Mouse (Mus musculus): Measurements from ENCODE around the gene Dnpep.

GRCm38 (mm10) chr1:75358009-75358408, 40.2 kb upstream of the Dnpep start:
- no peak for TF ChIP-seq CTCF (conservative IDR thresholded peaks at IDR 0.05 in 1 of 2, IDR thresholded peaks at IDR 0.05 in 1 of 2; ENCODE audit: low read depth in 2 of 2, low read length in 2 of 2)
- TF ChIP-seq KAT2A (IDR thresholded peaks at IDR 0.05; ENCODE audit: insufficient replicate concordance, low read length): no peak
- TF ChIP-seq POLR2AphosphoS2 (IDR thresholded peaks at IDR 0.05; ENCODE audit: low read depth, low read length): no peak
- no peak for TF ChIP-seq SIN3A (IDR thresholded peaks at IDR 0.05; ENCODE audit: low read length)
- TF ChIP-seq CHD1 (IDR thresholded peaks at IDR 0.05; ENCODE audit: low read depth, low read length): no peak
- no peak for TF ChIP-seq EP300 (IDR thresholded peaks at IDR 0.05; ENCODE audit: low read length)
- no peak for TF ChIP-seq CHD2 (IDR thresholded peaks at IDR 0.05; ENCODE audit: low read length)
